Mouse (Mus musculus) hindbrain, embryonic 15.5 days (tissue): Measurements from ENCODE around the gene Pnmt. TPM values are rescaled to one million over a fixed set of nuclear protein-coding genes. Genes with fewer than 3 reads are reported as not detected.

Experiments used
- ATAC-seq: fragments of 200-750 bp; cut with Nextera tagmentation; 2 replicates; pipeline ENCODE4 v1.8.0; 2017; ENCODE audit warnings: low read depth, moderate number of reproducible peaks, moderate TSS enrichment; ENCODE audit not compliant: low FRiP score
- H3K27ac ChIP-seq: fragments of 300-500 bp; sonication (generic); replicated peaks from 2 replicates; pipeline ENCODE4 v1.5.1; 2015; ENCODE audit warnings: mild to moderate bottlenecking, inconsistent platforms
- H3K27me3 ChIP-seq: fragments of 300-500 bp; sonication (generic); 2 replicates; pipeline ENCODE4 v1.6.1; 2015; ENCODE audit warnings: control low read depth, inconsistent platforms
- H3K36me3 ChIP-seq: fragments of 300-500 bp; sonication (generic); 2 replicates; pipeline ENCODE4 v1.6.1; 2015; ENCODE audit warnings: control low read depth, inconsistent platforms
- H3K4me1 ChIP-seq: fragments of 300-500 bp; sonication (generic); replicated peaks from 2 replicates; pipeline ENCODE4 v1.6.1; 2015; ENCODE audit warnings: control low read depth, inconsistent platforms
- H3K4me2 ChIP-seq: fragments of 300-500 bp; sonication (generic); 2 replicates; pipeline ENCODE4 v1.6.1; 2015; ENCODE audit warnings: moderate library complexity, mild to moderate bottlenecking, inconsistent platforms
- H3K4me3 ChIP-seq: fragments of 300-500 bp; sonication (generic); 2 replicates; pipeline ENCODE4 v1.5.1; 2015; ENCODE audit warnings: mild to moderate bottlenecking, inconsistent platforms
- H3K9ac ChIP-seq: fragments of 300-500 bp; sonication (generic); 2 replicates; pipeline ENCODE4 v1.6.1; 2015; ENCODE audit warnings: inconsistent platforms
- H3K9me3 ChIP-seq: fragments of 300-500 bp; sonication (generic); 2 replicates; pipeline ENCODE4 v1.6.1; 2016; ENCODE audit warnings: control low read depth, inconsistent platforms
- WGBS: fragments of 180-500 bp; shearing (Covaris S2); methylation state at CpG from one replicate; pipeline ENCODE4 v1.1.7; 2015; 5-methylcytosine and 5-hydroxymethylcytosine counted together
- polyA plus RNA-seq: library from polyadenylated mRNA; unstranded; fragments of >200 nt; fragmentation: Nextera tagmentation; extraction: Ambion mirVana; gene quantifications from 2 replicates; pipeline ENCODE4 v1.2.1, GENCODE M21; 2015

The Pnmt gene
- polyA plus RNA-seq, 1 experiment from 2014 or later: 3.7 TPM

GRCm38 (mm10) chr11:98409341-98409822 is 23.1 kb downstream of the Pnmt start:
- H3K9ac ChIP-seq: no peak overlapping the region
- ATAC-seq: peak; percentile 56; the same call in 1 of the 2 replicates
- H3K27ac ChIP-seq: no peak overlapping the region
- H3K4me3 ChIP-seq: no peak overlapping the region
- H3K4me1 ChIP-seq: peaks cover 23% of the 10 kb centered on the region
- peak overlapping the region; percentile 13; the same call in 1 of the 2 replicates for H3K4me2 ChIP-seq
- H3K36me3 ChIP-seq: no peaks in the 10 kb centered on the region
- peaks cover 32% of the 10 kb centered on the region for H3K27me3 ChIP-seq
- H3K9me3 ChIP-seq: no peaks in the 10 kb centered on the region
- WGBS: 0% methylated on average over 8 of the region's 10 CpGs

GRCm38 (mm10) chr11:98412273-98412796 is 26.1 kb downstream of the Pnmt start, which contains the start of gene Erbb2:
TSS of gene Erbb2 (plus strand) at chr11:98412470.
- H3K27ac ChIP-seq: peak within 1 kb of the TSS; percentile 82
- H3K9ac ChIP-seq: peak within 1 kb of the TSS; percentile 56
- ATAC-seq: peak; percentile 59; the same call in 1 of the 2 replicates
- H3K36me3 ChIP-seq: no peaks in the 10 kb centered on the region
- peak within 1 kb of the TSS; percentile 96 for H3K4me2 ChIP-seq
- WGBS: 0% methylated on average over 47 of the region's 49 CpGs
- H3K27me3 ChIP-seq: peaks cover 32% of the 10 kb centered on the region
- no peaks in the 10 kb centered on the region for H3K9me3 ChIP-seq
- H3K4me3 ChIP-seq: peak within 1 kb of the TSS; percentile 63
- peaks cover 29% of the 10 kb centered on the region for H3K4me1 ChIP-seq

- Histone ChIP-seq H3K9me3 (no peaks in the 10 kb centered on the region), H3K27me3 (peaks cover 32% of the 10 kb centered on the region), H3K9ac (peak overlapping the region; percentile 56), H3K4me3 (peak overlapping the region; percentile 63), H3K36me3 (no peaks in the 10 kb centered on the region), H3K4me1 (peaks cover 29% of the 10 kb centered on the region), H3K27ac (peak overlapping the region; percentile 82), H3K4me2 (peak overlapping the region; percentile 96)
- 0% methylated on average over 40 of the region's 40 CpGs for WGBS
- ATAC-seq: peak; percentile 50; the same call in 1 of the 2 replicates
Observed at GRCm38 (mm10) chr11:98412797-98413301, 26.6 kb downstream of the Pnmt start.

- ATAC-seq: no peak
Observed at GRCm38 (mm10) chr11:98413731-98414130, 27.5 kb downstream of the Pnmt start.

GRCm38 (mm10) chr11:98414162-98414561 is 27.9 kb downstream of the Pnmt start:
- H3K9ac ChIP-seq: no peak overlapping the region
- H3K27ac ChIP-seq: no peak overlapping the region
- no peaks in the 10 kb centered on the region for H3K36me3 ChIP-seq
- WGBS: 15% methylated on average over 2 of the region's 2 CpGs
- H3K27me3 ChIP-seq: peaks cover 32% of the 10 kb centered on the region
- H3K9me3 ChIP-seq: no peaks in the 10 kb centered on the region
- H3K4me2 ChIP-seq: peak overlapping the region; percentile 96
- peaks cover 29% of the 10 kb centered on the region for H3K4me1 ChIP-seq
- ATAC-seq: no peak
- H3K4me3 ChIP-seq: no peak overlapping the region

More at GRCm38 (mm10) chr11:98413731-98414130, 27.5 kb downstream of the Pnmt start:
- no peak overlapping the region for H3K9ac ChIP-seq
- H3K9me3 ChIP-seq: no peaks in the 10 kb centered on the region
- H3K27me3 ChIP-seq: peaks cover 32% of the 10 kb centered on the region
- peak overlapping the region; percentile 96 for H3K4me2 ChIP-seq
- no peaks in the 10 kb centered on the region for H3K36me3 ChIP-seq
- WGBS: 17% methylated on average over 7 of the region's 7 CpGs
- H3K4me3 ChIP-seq: peak overlapping the region; percentile 63
- H3K27ac ChIP-seq: no peak overlapping the region
- H3K4me1 ChIP-seq: peaks cover 29% of the 10 kb centered on the region

- Histone ChIP-seq H3K9me3 (no peaks in the 10 kb centered on the region), H3K4me3 (no peak overlapping the region), H3K27me3 (peaks cover 15% of the 10 kb centered on the region), H3K9ac (no peak overlapping the region), H3K36me3 (no peaks in the 10 kb centered on the region), H3K4me1 (peaks cover 27% of the 10 kb centered on the region), H3K4me2 (no peak overlapping the region), H3K27ac (no peak overlapping the region)
- ATAC-seq: no peak
- 92% methylated on average over 1 of the region's 1 CpGs for WGBS
Observed at GRCm38 (mm10) chr11:98417074-98417473, 30.8 kb downstream of the Pnmt start.

- Histone ChIP-seq H3K36me3 (no peaks in the 10 kb centered on the region), H3K4me3 (no peak overlapping the region), H3K9ac (no peak overlapping the region), H3K9me3 (no peaks in the 10 kb centered on the region), H3K4me2 (no peak overlapping the region), H3K27me3 (peaks cover 7% of the 10 kb centered on the region), H3K27ac (no peak overlapping the region), H3K4me1 (peaks cover 15% of the 10 kb centered on the region; the same call in 1 of the 2 replicates)
- no peak for ATAC-seq
- 63% methylated on average over 5 of the region's 6 CpGs for WGBS
Observed at GRCm38 (mm10) chr11:98418273-98418672, 32.0 kb downstream of the Pnmt start.

- Histone ChIP-seq H3K4me3 (no peak overlapping the region), H3K4me1 (peaks cover 7% of the 10 kb centered on the region; the same call in 1 of the 2 replicates), H3K4me2 (no peak overlapping the region), H3K27ac (no peak overlapping the region), H3K36me3 (no peaks in the 10 kb centered on the region), H3K9ac (no peak overlapping the region), H3K27me3 (peaks cover under 1% of the 10 kb centered on the region), H3K9me3 (no peaks in the 10 kb centered on the region)
- 85% methylated on average over 10 of the region's 10 CpGs for WGBS
- no peak for ATAC-seq
Observed at GRCm38 (mm10) chr11:98418939-98419547, 32.8 kb downstream of the Pnmt start.

GRCm38 (mm10) chr11:98426592-98426991 is 40.3 kb downstream of the Pnmt start:
- Histone ChIP-seq H3K4me2 (no peak overlapping the region), H3K9ac (no peak overlapping the region), H3K27ac (no peak overlapping the region), H3K27me3 (no peaks in the 10 kb centered on the region), H3K4me1 (no peaks in the 10 kb centered on the region), H3K36me3 (no peaks in the 10 kb centered on the region), H3K4me3 (no peak overlapping the region), H3K9me3 (no peaks in the 10 kb centered on the region)
- WGBS: 94% methylated on average over 7 of the region's 7 CpGs
- ATAC-seq: no peak

GRCm38 (mm10) chr11:98428436-98428835 is 42.2 kb downstream of the Pnmt start:
- Histone ChIP-seq H3K36me3 (no peaks in the 10 kb centered on the region), H3K9me3 (no peaks in the 10 kb centered on the region), H3K27ac (no peak overlapping the region), H3K4me3 (no peak overlapping the region), H3K9ac (no peak overlapping the region), H3K4me1 (no peaks in the 10 kb centered on the region), H3K27me3 (no peaks in the 10 kb centered on the region), H3K4me2 (no peak overlapping the region)
- 88% methylated on average over 5 of the region's 5 CpGs for WGBS
- no peak for ATAC-seq

- Histone ChIP-seq H3K4me3 (no peak overlapping the region), H3K9ac (no peak overlapping the region), H3K27me3 (no peaks in the 10 kb centered on the region), H3K27ac (no peak overlapping the region), H3K4me2 (no peak overlapping the region), H3K4me1 (no peaks in the 10 kb centered on the region), H3K9me3 (no peaks in the 10 kb centered on the region), H3K36me3 (no peaks in the 10 kb centered on the region)
- ATAC-seq: no peak
- 89% methylated on average over 9 of the region's 9 CpGs for WGBS
Observed at GRCm38 (mm10) chr11:98431743-98432502, 45.7 kb downstream of the Pnmt start.

GRCm38 (mm10) chr11:98435723-98436122 is 49.5 kb downstream of the Pnmt start:
- H3K4me3 ChIP-seq: no peak overlapping the region
- whole genome bisulfite sequencing: 91% methylated on average over 9 of the region's 9 CpGs

More at GRCm38 (mm10) chr11:98435723-98436122, 49.5 kb downstream of the Pnmt start:
- no peak for ATAC-seq
- Histone ChIP-seq H3K36me3 (no peaks in the 10 kb centered on the region), H3K9me3 (no peaks in the 10 kb centered on the region), H3K27ac (no peak overlapping the region), H3K4me2 (no peak overlapping the region), H3K27me3 (no peaks in the 10 kb centered on the region), H3K4me1 (peaks cover 7% of the 10 kb centered on the region), H3K9ac (no peak overlapping the region)
